Mouse (Mus musculus) heart, postnatal 10 days (tissue): Measurements from ENCODE around the gene Qtrt2. TPM values are rescaled to one million over a fixed set of nuclear protein-coding genes. Genes with fewer than 3 reads are reported as not detected.

Source experiments
- DNase-seq, 2 experiments: peaks; one replicate each; pipeline ENCODE4 v3.0.0; 2021
- intact Hi-C: fragments of 180-260 bp; cut with DNase I; formaldehyde crosslinking; loops from one replicate; pipeline ENCODE4 v1.15.1; 2025
- total RNA-seq, 2 experiments: library from RNA; stranded (reverse); gene quantifications; 2 replicates each; pipeline ENCODE4 v1.2.3; 2021

The Qtrt2 gene
- total RNA-seq, 2 experiments from 2014 or later = 20.0 to 21.0 TPM

- intact Hi-C loops = no loop called here
- DNase-seq = no peak
These were observed 94.7 kb downstream of the Qtrt2 start for GRCm38 (mm10) chr16:43831957-43832356.

GRCm38 (mm10) chr16:43827492-43827891, 99.1 kb downstream of the Qtrt2 start:
- no peak for DNase-seq
- intact Hi-C loops = no loop called here

- intact Hi-C loops = no loop called here
- DNase-seq = no peak
These were observed 108.2 kb downstream of the Qtrt2 start for GRCm38 (mm10) chr16:43818404-43818803.

GRCm38 (mm10) chr16:43816321-43816720, 110.3 kb downstream of the Qtrt2 start:
- no peak for DNase-seq
- intact Hi-C loops = no loop called here

- intact Hi-C loops = no loop called here
- no peak for DNase-seq
These were observed 112.0 kb downstream of the Qtrt2 start for GRCm38 (mm10) chr16:43814644-43815043.

Other genes starting within 250 kb of the Qtrt2 start
- gene Drd3, start 172.8 kb downstream of the Qtrt2 start, total RNA-seq = not detected
- gene Ccdc191, start 37.0 kb downstream of the Qtrt2 start, total RNA-seq = 1 to 10 TPM; 1.9 to 2.3 TPM
- gene Zdhhc23, start 53.0 kb upstream of the Qtrt2 start, total RNA-seq = 1 to 10 TPM in 1 of 2 experiments, under 1 TPM in 1; 0.93 to 1.2 TPM
- 1 to 10 TPM; 1.1 to 1.4 TPM for gene Gramd1c, start 136.5 kb upstream of the Qtrt2 start, total RNA-seq
- 10 to 100 TPM; 45.2 to 50.3 TPM for gene Atp6v1a, start 212.9 kb upstream of the Qtrt2 start, total RNA-seq
- gene Naa50, start 213.0 kb upstream of the Qtrt2 start, total RNA-seq = 10 to 100 TPM; 72.1 to 76.8 TPM
- 10 to 100 TPM; 23.0 to 24.5 TPM for gene Usf3, start 246.4 kb upstream of the Qtrt2 start, total RNA-seq